Mouse (Mus musculus): ENCODE data around the gene Hspb2. TPM values are rescaled to one million over a fixed set of nuclear protein-coding genes. Genes with fewer than 3 reads are reported as not detected.

Hspb2 gene
- polyA plus RNA-seq, 1 experiment from 2014 or later = 260 TPM

DNA sequence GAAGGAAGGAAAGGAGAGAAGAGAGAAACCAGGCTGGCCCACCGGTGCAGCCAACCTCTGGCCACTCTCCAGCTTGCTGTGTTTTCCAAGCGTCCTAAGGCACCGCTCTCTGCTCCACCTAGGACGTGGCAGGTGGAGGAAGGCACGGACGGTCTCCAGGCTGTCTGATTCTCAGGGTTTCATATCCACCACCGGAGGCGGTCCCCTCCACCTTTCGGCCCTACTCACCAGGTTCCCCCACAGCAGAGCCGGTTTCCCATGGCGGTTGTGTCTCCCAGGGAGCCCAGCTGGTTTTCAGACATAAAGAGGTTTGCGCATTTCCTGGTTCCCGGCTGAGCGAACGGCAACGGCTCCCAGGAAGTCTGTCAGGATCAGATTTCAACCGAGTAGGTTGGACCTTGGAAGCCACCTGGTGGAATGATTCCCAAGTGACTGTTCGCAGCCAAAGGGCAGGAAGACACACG, 5.9 kb downstream of the Hspb2 start, which contains the start of gene 2310030G06Rik:
Gene 2310030G06Rik (minus strand): TSS at position 323 of the 464 bp plus-strand sequence.
- H3K4me3 ChIP-seq = peak within 1 kb of the TSS; percentile 62
- no peaks in the 10 kb centered on the region for H3K9me3 ChIP-seq
- peaks cover 65% of the 10 kb centered on the region for H3K4me1 ChIP-seq
- no peaks in the 10 kb centered on the region for H3K27me3 ChIP-seq (replicated peaks)
- peak within 1 kb of the TSS; percentile 85 for H3K27ac ChIP-seq (replicated peaks)
- H3K4me2 ChIP-seq = peak within 1 kb of the TSS; percentile 75
- no peak for ATAC-seq (ENCODE audit: extremely low read depth, insufficient number of reproducible peaks, low FRiP score, low TSS enrichment)
- WGBS = 2% methylated on average over 19 of the region's 19 CpGs
- 0 out of 2 replicates have a peak, but pooled peaks cover 3% of the 10 kb centered on the region for H3K36me3 ChIP-seq
- H3K9ac ChIP-seq = peak within 1 kb of the TSS; percentile 83

DNA sequence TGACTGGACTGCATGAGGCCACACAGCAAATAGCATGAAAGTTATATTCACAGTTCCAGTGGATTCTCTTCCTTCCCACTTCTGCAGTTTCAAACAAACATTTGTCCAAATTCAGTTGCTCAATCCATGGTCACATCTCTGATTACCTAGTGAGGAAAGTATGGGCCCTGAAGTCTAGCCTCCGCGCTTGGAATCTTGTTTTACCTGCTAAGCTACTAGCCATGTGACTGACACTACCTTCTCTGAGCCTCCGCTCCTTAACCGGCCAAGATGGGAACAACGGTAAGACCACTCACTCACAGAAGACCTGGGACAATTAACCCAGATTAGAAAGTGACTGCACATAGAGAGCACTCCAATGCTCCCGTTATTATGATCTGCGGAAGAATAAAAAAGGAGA, 6.3 kb downstream of the Hspb2 start:
- Histone ChIP-seq H3K9ac (peak overlapping the region; percentile 83), H3K4me1 (peaks cover 61% of the 10 kb centered on the region), H3K9me3 (no peaks in the 10 kb centered on the region), H3K4me2 (peak overlapping the region; percentile 75), H3K4me3 (peak overlapping the region; percentile 62), H3K36me3 (0 out of 2 replicates have a peak, but pooled peaks cover 3% of the 10 kb centered on the region), H3K27me3 (replicated peaks) (no peaks in the 10 kb centered on the region), H3K27ac (replicated peaks) (peak overlapping the region; percentile 85)
- ATAC-seq (ENCODE audit: extremely low read depth, insufficient number of reproducible peaks, low FRiP score, low TSS enrichment) = no peak
- 12% methylated on average over 7 of the region's 7 CpGs for WGBS

DNA sequence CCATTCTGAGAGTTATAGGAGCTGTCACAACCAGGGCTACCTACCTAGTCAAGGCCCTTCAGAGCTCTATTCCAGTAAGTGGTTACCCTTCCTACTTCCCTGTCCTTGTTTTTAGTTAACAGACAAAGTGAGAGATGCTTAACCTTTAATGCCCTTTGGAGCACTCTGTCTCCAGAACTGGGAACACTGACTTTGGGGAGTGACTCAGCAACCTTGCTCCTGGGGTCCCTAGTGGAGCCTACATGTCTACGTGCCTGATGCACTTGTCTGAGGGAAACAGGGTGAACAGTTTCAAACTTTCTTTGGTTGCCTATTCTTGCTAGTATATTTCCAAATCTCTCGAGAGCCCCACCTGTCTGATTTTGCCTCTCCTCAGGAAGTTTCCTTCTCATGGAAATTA, 9.4 kb downstream of the Hspb2 start:
- H3K36me3 ChIP-seq = 0 out of 2 replicates have a peak, but pooled peaks cover 3% of the 10 kb centered on the region
- no peaks in the 10 kb centered on the region for H3K27me3 ChIP-seq (replicated peaks)
- H3K4me3 ChIP-seq = no peak overlapping the region
- no peaks in the 10 kb centered on the region for H3K9me3 ChIP-seq
- H3K4me1 ChIP-seq = peaks cover 52% of the 10 kb centered on the region
- no peak overlapping the region for H3K4me2 ChIP-seq
- H3K9ac ChIP-seq = no peak overlapping the region
- no peak for ATAC-seq (ENCODE audit: extremely low read depth, insufficient number of reproducible peaks, low FRiP score, low TSS enrichment)
- H3K27ac ChIP-seq (replicated peaks) = 0 out of 2 replicates have a peak overlapping the region, but pooled peaks have one; percentile 22
- WGBS = 60% methylated on average over 2 of the region's 2 CpGs

DNA sequence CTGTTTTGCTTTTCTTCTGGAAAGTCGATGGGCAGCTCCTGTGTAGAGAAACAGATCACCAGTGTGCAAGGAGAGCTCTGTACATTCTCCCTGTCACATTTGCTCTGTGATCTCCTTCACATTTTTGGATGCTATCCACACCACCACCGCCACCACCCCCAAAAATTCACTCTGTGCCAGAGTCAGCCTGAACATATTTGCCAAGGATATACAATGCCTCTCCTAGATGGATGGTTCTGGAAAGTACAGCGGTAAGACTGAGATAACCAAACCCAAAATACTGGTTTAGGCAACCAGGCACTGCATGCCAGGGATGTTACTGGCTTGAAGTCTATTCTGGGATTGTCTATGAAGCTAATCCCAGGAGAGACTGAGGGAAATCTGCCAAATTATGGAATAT, 9.9 kb downstream of the Hspb2 start:
- Histone ChIP-seq H3K4me3 (no peak overlapping the region), H3K9me3 (no peaks in the 10 kb centered on the region), H3K36me3 (0 out of 2 replicates have a peak, but pooled peaks cover 3% of the 10 kb centered on the region), H3K4me1 (peaks cover 47% of the 10 kb centered on the region), H3K9ac (no peak overlapping the region), H3K27me3 (replicated peaks) (no peaks in the 10 kb centered on the region), H3K4me2 (no peak overlapping the region), H3K27ac (replicated peaks) (peak overlapping the region; percentile 21; the same call in 1 of the 2 replicates)
- 75% methylated on average over 3 of the region's 3 CpGs for WGBS
- ATAC-seq (ENCODE audit: extremely low read depth, insufficient number of reproducible peaks, low FRiP score, low TSS enrichment) = no peak

DNA sequence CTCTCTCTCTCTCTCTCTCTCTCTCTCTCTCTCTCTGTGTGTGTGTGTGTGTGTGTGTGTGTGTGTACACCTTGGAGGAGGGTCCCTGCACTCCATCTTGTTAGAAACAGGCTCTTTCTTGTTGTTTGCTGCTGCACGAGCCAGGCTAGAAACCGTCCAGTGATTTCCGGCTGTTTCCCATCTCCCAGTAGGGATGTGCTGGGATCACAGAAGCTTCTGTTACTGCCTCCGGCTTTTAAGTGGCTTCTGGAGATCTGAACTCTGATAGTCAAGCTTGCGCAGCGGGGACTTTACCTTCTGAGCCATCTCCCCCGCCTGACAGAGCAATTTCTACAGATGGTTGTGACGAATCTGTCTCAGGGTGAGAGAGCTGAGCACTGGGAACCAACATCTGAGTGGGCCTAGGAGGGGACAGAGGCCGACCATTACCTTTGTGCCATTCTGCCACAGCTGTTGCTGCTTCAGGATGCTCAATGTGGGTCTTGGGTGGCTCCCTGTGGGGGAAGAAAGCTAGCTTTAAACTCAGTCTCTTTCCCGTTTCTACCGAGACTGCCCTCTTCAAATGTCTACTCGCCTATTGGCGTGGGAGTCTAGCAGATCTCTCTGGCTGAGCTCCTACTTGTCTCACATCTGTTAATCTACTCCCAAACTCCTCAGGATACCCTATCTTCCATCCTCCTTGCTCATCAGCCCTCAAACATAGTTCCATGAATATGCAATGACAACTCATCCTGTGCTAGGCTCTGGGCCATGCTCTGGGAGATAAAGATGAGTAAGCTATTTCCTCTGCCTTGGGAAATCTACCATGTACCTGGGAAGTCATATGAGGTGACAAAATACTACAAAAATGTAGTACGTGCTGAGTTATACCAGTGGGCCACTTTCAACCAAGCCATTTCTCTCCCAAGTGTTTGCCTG, 11.0 kb downstream of the Hspb2 start:
- H3K36me3 ChIP-seq = 0 out of 2 replicates have a peak, but pooled peaks cover 3% of the 10 kb centered on the region
- no peaks in the 10 kb centered on the region for H3K9me3 ChIP-seq
- 78% methylated on average over 14 of the region's 14 CpGs for WGBS
- no peaks in the 10 kb centered on the region for H3K27me3 ChIP-seq (replicated peaks)
- H3K4me2 ChIP-seq = no peak overlapping the region
- H3K4me1 ChIP-seq = peaks cover 36% of the 10 kb centered on the region
- H3K27ac ChIP-seq (replicated peaks) = no peak overlapping the region
- ATAC-seq (ENCODE audit: extremely low read depth, insufficient number of reproducible peaks, low FRiP score, low TSS enrichment) = no peak
- H3K9ac ChIP-seq = no peak overlapping the region
- H3K4me3 ChIP-seq = no peak overlapping the region

DNA sequence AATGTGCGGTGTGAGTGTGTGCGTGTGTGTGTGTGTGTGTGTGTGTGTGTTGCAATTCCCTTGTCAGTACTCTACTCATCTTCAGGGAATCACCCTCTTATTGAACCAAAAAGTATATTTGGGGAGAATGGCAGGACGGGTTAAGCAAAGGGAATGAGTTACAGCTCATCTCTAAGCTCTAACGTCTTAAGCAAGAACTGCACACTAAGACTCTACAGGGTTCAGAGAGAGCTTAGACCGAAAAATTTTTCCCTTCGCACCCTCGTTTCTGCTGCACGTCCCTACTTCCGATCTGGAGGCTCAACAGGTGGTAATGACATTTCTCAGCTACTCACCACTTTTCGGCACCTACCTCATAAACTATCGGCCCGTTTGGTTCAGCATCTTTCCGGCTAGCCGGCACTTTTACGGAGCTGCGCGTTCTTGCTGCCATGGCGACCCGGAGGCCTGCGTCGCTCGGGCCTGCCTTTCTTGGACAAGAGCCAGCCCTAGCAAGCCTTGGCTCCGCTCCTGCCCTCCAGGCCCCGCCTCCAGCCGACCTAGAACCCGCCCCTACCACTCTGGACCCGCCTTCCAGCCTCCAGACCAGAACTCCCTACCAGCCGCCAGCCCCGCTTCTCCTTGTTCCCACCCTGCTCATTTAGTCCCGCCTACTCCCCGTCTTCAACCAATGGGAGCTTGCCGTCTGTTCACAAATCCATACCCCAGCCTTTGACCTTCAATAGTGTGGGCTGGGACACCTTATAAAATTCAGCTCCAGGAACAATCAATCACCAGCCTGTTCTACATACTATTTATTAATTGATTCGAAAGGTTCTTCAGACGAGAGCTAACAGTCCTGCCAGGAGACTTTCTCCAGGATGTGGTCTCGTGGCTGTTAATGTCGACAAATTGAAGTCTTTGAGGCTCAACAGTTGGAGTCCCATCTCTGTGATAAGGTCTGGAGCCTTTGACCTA, 13.0 kb downstream of the Hspb2 start, which contains the start of gene Dixdc1:
Gene Dixdc1 (minus strand): TSS at position 604 of the 957 bp plus-strand sequence.
- Histone ChIP-seq H3K9me3 (no peaks in the 10 kb centered on the region), H3K4me2 (peak within 1 kb of the TSS; percentile 71), H3K9ac (peak within 1 kb of the TSS; percentile 45; the same call in 1 of the 2 replicates), H3K27me3 (replicated peaks) (no peaks in the 10 kb centered on the region), H3K36me3 (0 out of 2 replicates have a peak, but pooled peaks cover 3% of the 10 kb centered on the region), H3K27ac (replicated peaks) (peak within 1 kb of the TSS; percentile 63), H3K4me1 (peaks cover 30% of the 10 kb centered on the region), H3K4me3 (peak within 1 kb of the TSS; percentile 44)
- 11% methylated on average over 36 of the region's 36 CpGs for WGBS
- ATAC-seq (ENCODE audit: extremely low read depth, insufficient number of reproducible peaks, low FRiP score, low TSS enrichment) = peak; percentile 90

DNA sequence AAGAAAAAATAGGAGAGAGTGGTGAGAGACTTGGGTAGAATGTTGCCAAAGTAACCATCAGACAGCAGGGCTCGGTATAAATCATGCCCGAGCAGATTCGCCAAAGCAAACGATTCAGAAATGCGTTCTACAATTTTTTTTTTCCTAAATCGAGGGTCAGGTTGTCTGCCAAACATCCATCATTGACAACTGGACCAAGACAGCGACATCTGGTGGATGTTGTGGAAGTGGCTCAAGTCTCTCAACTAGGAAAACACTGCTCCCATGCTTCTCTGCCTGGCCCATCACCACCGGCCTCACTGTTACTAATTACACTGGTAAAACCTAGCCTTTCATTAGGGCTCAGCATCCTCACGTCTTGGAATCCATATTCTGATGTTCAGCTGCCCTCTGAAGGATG, 17.2 kb downstream of the Hspb2 start:
- Histone ChIP-seq H3K27me3 (replicated peaks) (no peaks in the 10 kb centered on the region), H3K4me2 (peak overlapping the region; percentile 40; the same call in 1 of the 2 replicates), H3K4me1 (peaks cover 17% of the 10 kb centered on the region), H3K36me3 (no peaks in the 10 kb centered on the region), H3K9me3 (no peaks in the 10 kb centered on the region), H3K4me3 (no peak overlapping the region), H3K27ac (replicated peaks) (no peak overlapping the region), H3K9ac (no peak overlapping the region)
- no peak for ATAC-seq (ENCODE audit: extremely low read depth, insufficient number of reproducible peaks, low FRiP score, low TSS enrichment)
- 2% methylated on average over 9 of the region's 9 CpGs for WGBS

DNA sequence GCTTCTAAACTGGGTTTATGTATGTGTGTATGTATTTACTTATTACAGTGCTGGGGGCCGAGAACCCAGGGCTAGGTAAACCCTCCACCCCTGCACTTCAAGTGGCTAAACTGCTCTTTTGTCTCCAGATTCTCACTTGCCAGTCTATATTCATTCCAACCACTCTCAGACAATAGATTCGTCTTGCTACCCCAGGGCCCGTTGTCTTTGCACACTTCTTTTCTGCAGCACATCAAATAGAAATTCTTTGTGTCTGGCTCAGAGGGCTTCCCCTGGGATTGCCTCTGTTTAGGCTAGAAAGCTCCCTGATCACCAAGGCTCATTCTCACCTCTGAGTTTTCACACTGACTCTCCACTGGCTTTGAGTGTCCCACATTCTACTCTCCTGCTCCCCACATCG, 19.6 kb downstream of the Hspb2 start:
- no peak overlapping the region for H3K27ac ChIP-seq (replicated peaks)
- no peak for ATAC-seq (ENCODE audit: extremely low read depth, insufficient number of reproducible peaks, low FRiP score, low TSS enrichment)
- no peaks in the 10 kb centered on the region for H3K9me3 ChIP-seq
- 27% methylated on average over 4 of the region's 4 CpGs for WGBS
- H3K36me3 ChIP-seq = no peaks in the 10 kb centered on the region
- no peak overlapping the region for H3K4me2 ChIP-seq
- H3K4me1 ChIP-seq = peaks cover 11% of the 10 kb centered on the region
- H3K9ac ChIP-seq = no peak overlapping the region
- no peak overlapping the region for H3K4me3 ChIP-seq
- no peaks in the 10 kb centered on the region for H3K27me3 ChIP-seq (replicated peaks)

DNA sequence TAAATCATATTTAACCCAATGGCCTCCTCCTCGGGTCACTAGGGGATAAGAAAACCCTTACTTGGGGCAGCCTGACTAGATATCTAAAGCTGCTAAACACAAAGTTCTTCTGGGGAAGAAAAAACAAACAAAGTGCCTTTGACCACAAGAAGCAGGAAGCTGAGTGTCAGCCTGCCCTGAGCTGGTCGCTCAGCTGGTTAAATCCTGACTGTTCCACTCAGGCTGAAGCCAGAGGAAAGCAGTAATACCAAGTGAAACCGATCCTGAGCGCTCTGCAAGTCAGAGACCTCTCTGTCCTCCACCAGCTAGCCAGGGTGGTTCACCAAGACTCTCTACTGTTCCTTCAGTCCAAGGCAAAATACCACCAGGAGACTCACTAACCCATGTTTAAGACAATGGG, 22.6 kb downstream of the Hspb2 start:
- 0 out of 2 replicates have a peak overlapping the region, but pooled peaks have one; percentile 19 for H3K9ac ChIP-seq
- WGBS = 44% methylated on average over 4 of the region's 4 CpGs
- no peak overlapping the region for H3K27ac ChIP-seq (replicated peaks)
- no peaks in the 10 kb centered on the region for H3K36me3 ChIP-seq
- H3K4me1 ChIP-seq = peaks cover 37% of the 10 kb centered on the region
- ATAC-seq (ENCODE audit: extremely low read depth, insufficient number of reproducible peaks, low FRiP score, low TSS enrichment) = no peak
- H3K4me3 ChIP-seq = no peak overlapping the region
- H3K27me3 ChIP-seq (replicated peaks) = no peaks in the 10 kb centered on the region
- H3K9me3 ChIP-seq = no peaks in the 10 kb centered on the region
- no peak overlapping the region for H3K4me2 ChIP-seq

DNA sequence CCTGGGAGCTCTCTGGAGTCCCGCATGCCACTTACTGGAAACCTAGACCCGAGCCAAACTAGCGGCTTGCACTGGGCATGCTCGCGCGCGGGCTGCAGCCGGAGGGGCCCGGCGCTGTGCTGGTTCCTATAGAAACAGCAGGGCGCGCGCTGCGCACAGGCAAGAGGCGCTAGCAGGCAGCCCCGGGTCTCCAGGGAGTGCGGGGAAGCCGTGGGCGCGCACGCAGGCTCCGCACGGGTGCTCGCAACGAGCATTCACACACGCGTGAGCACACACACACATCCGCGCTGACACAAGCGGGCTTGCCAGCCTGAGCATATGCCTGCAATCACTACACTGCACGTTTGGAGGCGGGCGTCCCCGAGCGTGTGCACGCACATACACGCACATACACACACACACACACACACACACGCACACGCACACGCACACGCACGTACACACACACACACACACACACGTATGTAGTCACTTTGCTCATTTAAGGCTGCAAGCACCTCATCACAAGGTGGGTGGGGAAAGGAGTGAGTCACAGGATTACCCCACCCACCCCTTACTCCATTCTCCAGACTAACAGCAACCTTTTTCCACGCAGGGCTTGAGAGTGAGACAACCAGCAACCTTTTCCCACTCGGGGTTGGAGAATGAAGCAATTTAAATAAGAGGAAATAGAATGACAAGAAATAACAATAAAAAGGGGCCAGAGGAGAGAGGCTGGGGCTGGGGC, 24.1 kb downstream of the Hspb2 start:
- Histone ChIP-seq H3K4me1 (peaks cover 52% of the 10 kb centered on the region), H3K27ac (replicated peaks) (peak overlapping the region; percentile 94), H3K4me2 (peak overlapping the region; percentile 93), H3K27me3 (replicated peaks) (no peaks in the 10 kb centered on the region), H3K4me3 (peak overlapping the region; percentile 70), H3K9ac (peak overlapping the region; percentile 91), H3K9me3 (no peaks in the 10 kb centered on the region), H3K36me3 (no peaks in the 10 kb centered on the region)
- WGBS = under 1% methylated on average over 45 of the region's 45 CpGs
- peak; percentile 69; the same call in 1 of the 2 replicates for ATAC-seq (ENCODE audit: extremely low read depth, insufficient number of reproducible peaks, low FRiP score, low TSS enrichment)

Measured in heart, embryonic 13.5 days (tissue).